Mouse (Mus musculus) olfactory bulb, adult 2 months (tissue): ENCODE results near the gene Gnat1. TPM values are rescaled to one million over a fixed set of nuclear protein-coding genes. Genes with fewer than 3 reads are reported as not detected.

Source experiments
- H3K27ac ChIP-seq: fragments of 200-500 bp; 2 replicates; pipeline ENCODE4 v1.5.1; 2012; ENCODE audit warnings: low read depth, low read length; ENCODE audit not compliant: insufficient read depth
- H3K4me1 ChIP-seq: fragments of 200-500 bp; 2 replicates; pipeline ENCODE4 v1.6.1; 2012; ENCODE audit warnings: low read length; ENCODE audit not compliant: control insufficient read depth, insufficient read depth
- H3K4me3 ChIP-seq: fragments of 200-500 bp; 2 replicates; pipeline ENCODE4 v1.5.1; 2012; ENCODE audit warnings: mild to moderate bottlenecking, low read depth, low read length, moderate library complexity; ENCODE audit not compliant: insufficient read depth
- CTCF ChIP-seq: fragments of 200-500 bp; IDR thresholded peaks from 2 replicates; pipeline ENCODE4 v1.5.1; 2012; ENCODE audit warnings: low read depth, mild to moderate bottlenecking, low read length, moderate library complexity; ENCODE audit not compliant: insufficient read depth
- POLR2A ChIP-seq: fragments of 200-500 bp; IDR thresholded peaks from 2 replicates; pipeline ENCODE4 v1.6.1; 2012; ENCODE audit warnings: mild to moderate bottlenecking, low read depth, low read length, moderate library complexity; ENCODE audit not compliant: insufficient read depth
- WGBS: fragments of 180-500 bp; shearing (Covaris S2); methylation state at CpG from one replicate; pipeline ENCODE4 v1.1.7; 2018; 5-methylcytosine and 5-hydroxymethylcytosine counted together
- polyA plus RNA-seq: library from polyadenylated mRNA; stranded (reverse); fragments of >200 nt; gene quantifications from 2 replicates; pipeline ENCODE4 v1.2.4, GENCODE M21; 2012; ENCODE audit warnings: low replicate concordance; ENCODE audit not compliant: missing spikeins, insufficient read depth, insufficient read length

Gene Gnat1
- polyA plus RNA-seq, 1 experiment, result not detected

DNA sequence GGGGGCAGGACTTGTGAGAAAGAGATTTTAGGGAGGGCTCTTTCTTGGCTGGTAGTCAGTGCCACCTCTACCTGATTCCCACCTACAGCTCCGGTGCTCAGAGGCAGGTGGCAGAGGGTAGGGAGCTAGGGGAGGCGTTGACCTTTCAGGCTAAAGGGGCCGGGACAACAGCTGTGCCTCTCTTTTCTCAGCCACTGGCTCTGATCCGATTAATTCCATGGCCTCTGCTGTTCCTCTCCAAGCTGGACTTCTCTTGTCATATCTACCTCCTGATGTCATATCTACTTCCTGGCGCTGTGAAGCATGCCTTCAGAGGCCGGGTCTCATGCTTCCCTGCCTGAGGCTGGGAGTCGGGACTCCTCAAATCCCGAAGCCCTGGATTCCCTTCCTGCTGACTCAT, 11.5 kb downstream of the Gnat1 start:
- H3K4me3 ChIP-seq, result no peak overlapping the region
- 70% methylated on average over 8 of the region's 8 CpGs for WGBS
- H3K4me1 ChIP-seq, result peaks cover 12% of the 10 kb centered on the region; the same call in 1 of the 2 replicates
- TF ChIP-seq POLR2A (no peak), CTCF (no peak)
- no peak overlapping the region for H3K27ac ChIP-seq

DNA sequence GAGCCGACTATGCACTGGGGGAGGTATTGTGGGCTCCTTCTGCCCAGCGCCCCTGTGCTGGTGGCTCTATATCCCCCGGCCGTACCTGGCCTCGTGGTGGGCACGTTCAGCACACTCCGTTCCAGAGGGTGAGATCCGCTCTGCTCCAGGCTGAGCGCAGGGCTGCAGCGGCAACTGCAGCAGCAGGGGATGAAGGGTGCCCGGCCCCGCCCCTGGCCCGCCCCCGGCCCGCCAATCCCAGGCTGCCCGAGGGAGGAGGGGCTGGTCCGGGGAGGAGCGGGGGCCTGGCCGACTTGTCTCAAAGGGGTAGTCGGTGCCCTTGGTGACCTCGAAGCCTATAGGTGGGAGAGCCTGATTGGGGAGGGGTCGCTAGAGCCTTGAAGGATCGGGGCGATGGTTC, 12.3 kb downstream of the Gnat1 start:
- peak overlapping the region; percentile 36 for H3K4me3 ChIP-seq
- TF ChIP-seq CTCF, result no peak
- 0 out of 2 replicates have a peak, but pooled peaks have one; percentile 34 for TF ChIP-seq POLR2A
- 2% methylated on average over 24 of the region's 24 CpGs for WGBS
- no peak overlapping the region for H3K27ac ChIP-seq
- peaks cover 12% of the 10 kb centered on the region; the same call in 1 of the 2 replicates for H3K4me1 ChIP-seq

DNA sequence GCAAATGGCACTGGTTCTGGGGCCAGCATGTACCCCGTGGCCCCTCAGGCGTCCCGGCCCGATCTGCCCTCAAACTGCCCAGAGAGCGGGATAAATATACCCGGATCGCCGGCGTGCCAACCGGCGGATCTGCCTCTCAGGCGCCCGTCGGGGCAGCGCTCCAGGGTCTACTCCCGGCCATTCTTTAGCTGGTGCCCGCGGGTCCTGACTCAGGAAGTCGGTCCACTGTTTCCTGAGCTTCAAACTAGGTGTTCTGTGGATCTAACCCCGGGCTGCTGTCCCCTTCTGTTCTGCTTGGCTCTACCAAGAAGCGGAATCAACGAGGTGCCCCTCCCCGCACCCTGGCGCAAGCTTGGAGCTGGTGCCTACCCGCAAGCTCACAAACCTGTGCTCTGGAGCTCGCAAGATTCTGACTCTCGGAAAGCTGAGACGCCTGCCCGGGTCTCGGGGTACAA, 12.7 kb downstream of the Gnat1 start:
- TF ChIP-seq POLR2A (no peak), CTCF (no peak)
- WGBS, result 2% methylated on average over 30 of the region's 30 CpGs
- Histone ChIP-seq H3K4me3 (peak overlapping the region; percentile 36), H3K4me1 (peaks cover 12% of the 10 kb centered on the region; the same call in 1 of the 2 replicates), H3K27ac (no peak overlapping the region; the same call in 1 of the 2 replicates)

DNA sequence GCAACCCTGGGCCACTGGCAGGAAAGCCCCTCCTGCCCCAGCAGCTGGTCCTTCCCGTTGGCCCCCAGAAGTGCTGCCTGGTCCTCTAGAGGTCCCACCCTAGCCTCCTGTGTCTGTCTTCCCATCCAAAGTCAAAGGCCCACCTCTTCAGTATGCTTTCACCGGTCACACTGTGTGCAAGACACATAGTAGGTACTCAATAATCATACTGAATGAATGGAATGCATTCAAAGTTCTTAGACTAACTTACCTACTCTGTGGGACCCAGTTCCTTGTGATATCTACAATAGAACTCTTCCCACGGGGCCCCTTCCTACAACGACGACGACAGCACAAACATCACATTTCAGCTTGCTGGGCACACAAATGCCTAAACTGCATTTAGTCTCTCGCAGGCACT, 14.2 kb downstream of the Gnat1 start:
- TF ChIP-seq POLR2A (no peak), CTCF (no peak)
- 72% methylated on average over 7 of the region's 7 CpGs for WGBS
- peak overlapping the region; percentile 36 for H3K4me3 ChIP-seq
- peak overlapping the region; percentile 28; the same call in 1 of the 2 replicates for H3K27ac ChIP-seq
- H3K4me1 ChIP-seq, result peaks cover 12% of the 10 kb centered on the region; the same call in 1 of the 2 replicates

DNA sequence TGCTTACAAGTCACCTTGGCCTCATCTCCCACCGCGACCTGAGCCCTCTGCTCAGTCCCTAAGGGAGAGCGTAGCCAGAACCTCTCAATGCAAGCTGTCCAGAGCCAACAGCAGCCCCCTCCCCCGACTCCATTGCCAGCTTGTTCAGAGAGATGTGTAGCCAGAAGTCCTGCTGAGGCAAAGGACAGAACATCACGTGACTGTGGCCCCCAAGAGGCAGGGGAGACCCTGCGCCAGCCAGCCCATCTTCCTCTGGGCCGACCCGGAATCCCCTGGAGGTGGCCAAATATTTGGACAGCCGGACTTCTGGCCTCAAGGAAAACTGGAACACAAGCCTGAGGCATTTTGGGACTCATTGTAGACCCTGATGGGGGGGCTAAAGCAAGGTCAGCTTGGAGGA, 16.0 kb downstream of the Gnat1 start:
- 44% methylated on average over 9 of the region's 9 CpGs for WGBS
- TF ChIP-seq CTCF (no peak), POLR2A (no peak)
- peak overlapping the region; percentile 10; the same call in 1 of the 2 replicates for H3K4me3 ChIP-seq
- H3K4me1 ChIP-seq, result peaks cover 16% of the 10 kb centered on the region; the same call in 1 of the 2 replicates
- H3K27ac ChIP-seq, result no peak overlapping the region

DNA sequence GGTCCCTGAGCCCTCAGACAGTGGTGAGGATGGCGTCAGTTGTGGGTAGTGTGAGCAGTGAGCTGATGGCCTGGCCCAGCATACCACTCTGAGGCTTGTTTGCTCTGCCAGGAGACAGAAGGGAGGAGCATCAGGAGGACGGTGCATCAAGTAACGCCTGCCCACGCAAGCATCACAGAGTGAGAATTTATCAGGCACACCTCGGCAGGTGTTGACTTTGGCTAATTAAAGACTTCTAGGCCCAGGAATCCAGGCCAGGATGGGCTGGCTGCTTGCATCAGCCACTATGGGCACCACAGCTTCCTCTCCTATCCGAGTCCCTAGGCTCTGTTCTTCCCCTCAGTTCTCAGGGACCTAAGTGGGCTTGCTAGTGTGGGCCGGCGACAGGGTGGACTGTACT, 17.2 kb downstream of the Gnat1 start:
- TF ChIP-seq CTCF, result no peak
- no peak for TF ChIP-seq POLR2A

DNA sequence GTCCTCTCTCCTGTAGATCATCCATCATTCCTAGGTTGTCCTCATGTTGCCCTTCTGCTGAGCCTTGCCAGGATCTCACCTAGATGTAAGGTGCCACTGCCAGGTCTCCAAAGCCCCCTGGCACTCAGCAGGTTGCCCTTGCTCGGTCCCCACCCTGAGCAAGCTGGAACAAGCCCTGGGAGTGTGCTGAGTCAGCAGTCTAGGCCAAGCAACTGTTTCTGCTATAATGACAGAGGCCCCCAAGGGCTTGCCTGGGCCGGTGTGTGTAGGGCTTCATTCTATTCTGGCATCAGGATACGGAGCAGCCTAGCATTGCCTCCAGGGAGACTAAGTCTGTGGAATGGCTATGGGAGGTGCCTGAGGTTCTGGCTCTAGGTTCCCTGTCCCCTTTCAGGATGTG, 18.7 kb downstream of the Gnat1 start:
- Histone ChIP-seq H3K27ac (no peak overlapping the region), H3K4me3 (no peak overlapping the region), H3K4me1 (0 out of 2 replicates have a peak, but pooled peaks cover 4% of the 10 kb centered on the region)
- TF ChIP-seq POLR2A (no peak), CTCF (no peak)
- WGBS, result 42% methylated on average over 3 of the region's 3 CpGs

More for the DNA sequence above, 17.2 kb downstream of the Gnat1 start:
- H3K4me1 ChIP-seq, result peaks cover 14% of the 10 kb centered on the region; the same call in 1 of the 2 replicates
- H3K27ac ChIP-seq, result no peak overlapping the region
- 80% methylated on average over 8 of the region's 8 CpGs for WGBS
- no peak overlapping the region for H3K4me3 ChIP-seq

DNA sequence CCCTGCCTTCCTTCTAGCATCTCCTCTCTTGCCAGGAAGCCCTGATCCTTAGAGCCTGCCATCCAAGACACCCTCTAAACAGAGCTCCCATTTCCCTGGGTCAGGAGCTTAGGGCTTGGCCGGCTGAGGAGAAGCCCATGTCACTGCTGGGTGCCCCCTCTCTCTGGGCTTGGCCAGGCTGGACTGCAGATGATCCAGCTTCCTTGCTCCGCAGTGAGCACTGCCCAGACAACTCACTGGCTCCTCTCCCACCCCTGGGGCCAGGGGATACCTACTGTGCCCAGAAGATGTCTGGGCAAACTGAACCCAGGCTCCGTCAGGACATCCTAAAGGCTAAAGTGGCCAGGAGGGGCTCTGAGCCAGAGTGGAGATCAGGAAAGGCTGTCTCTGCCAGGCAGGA, 19.6 kb downstream of the Gnat1 start:
- TF ChIP-seq POLR2A (no peak), CTCF (no peak)
- WGBS, result 72% methylated on average over 3 of the region's 3 CpGs

DNA sequence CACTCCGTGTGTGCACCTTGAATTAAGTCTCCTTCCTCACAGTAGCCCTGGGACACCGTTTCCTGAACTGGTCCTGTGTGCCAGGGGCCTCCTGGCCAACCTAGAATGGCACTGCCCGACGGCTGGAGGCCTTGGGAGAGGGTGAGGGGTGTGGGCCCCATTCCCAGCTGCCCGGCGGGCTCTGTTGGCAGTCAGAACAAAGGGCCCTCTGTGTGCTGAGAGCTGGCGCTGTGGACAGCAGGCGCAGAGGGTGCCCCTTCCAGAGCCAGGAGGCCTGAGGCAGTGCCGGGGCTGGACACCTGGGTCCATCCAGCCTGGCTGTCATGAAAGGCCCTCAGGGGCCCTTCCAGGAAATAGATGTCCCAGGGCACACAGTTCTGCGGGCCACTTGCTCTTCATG, 20.0 kb downstream of the Gnat1 start:
- 57% methylated on average over 10 of the region's 10 CpGs for WGBS

More for the DNA sequence above, 19.6 kb downstream of the Gnat1 start:
- 0 out of 2 replicates have a peak, but pooled peaks cover 4% of the 10 kb centered on the region for H3K4me1 ChIP-seq
- H3K27ac ChIP-seq, result 0 out of 2 replicates have a peak overlapping the region, but pooled peaks have one; percentile 29
- H3K4me3 ChIP-seq, result no peak overlapping the region

More for the DNA sequence above, 20.0 kb downstream of the Gnat1 start:
- no peak overlapping the region for H3K4me3 ChIP-seq
- H3K4me1 ChIP-seq, result 0 out of 2 replicates have a peak, but pooled peaks cover 4% of the 10 kb centered on the region
- H3K27ac ChIP-seq, result 0 out of 2 replicates have a peak overlapping the region, but pooled peaks have one; percentile 29
- TF ChIP-seq CTCF (no peak), POLR2A (no peak)
